Mouse (Mus musculus) heart, postnatal 36 days (tissue): ENCODE measurements at regions not wholly inside any gene's neighbourhood (a gene's known extent, or its start where the extent isn't known, plus 50 kb on each side); places are given as distances from the start of the nearest gene placed in this dataset.

Experiments used
- DNase-seq, 2 experiments: peaks; one replicate each; pipeline ENCODE4 v3.0.0; 2021 to 2022
- intact Hi-C: fragments of 180-260 bp; cut with DNase I; formaldehyde crosslinking; loops from one replicate; pipeline ENCODE4 v1.15.1; 2025

DNA sequence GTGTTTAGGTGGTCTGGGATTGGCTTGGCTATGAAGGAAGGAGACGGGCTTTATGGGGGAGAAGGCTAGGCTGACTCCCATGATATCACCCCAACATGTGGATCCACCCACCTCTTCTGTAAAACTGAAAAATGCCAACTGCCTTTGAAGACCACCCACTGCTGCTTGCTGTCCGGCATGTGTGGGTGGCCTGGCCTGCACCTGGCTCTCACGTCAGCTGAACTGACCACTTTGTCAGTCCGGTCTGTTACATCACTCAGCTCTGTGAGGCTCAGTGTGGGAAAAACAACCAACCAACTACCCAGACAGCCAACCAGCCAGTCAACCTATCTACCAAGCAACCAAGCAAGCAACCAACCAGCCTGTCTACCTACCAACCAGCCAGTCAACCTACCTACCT lies 305.5 kb downstream of the Tbc1d1 start:
- intact Hi-C loops, result no loop called here
- no peak for DNase-seq

DNA sequence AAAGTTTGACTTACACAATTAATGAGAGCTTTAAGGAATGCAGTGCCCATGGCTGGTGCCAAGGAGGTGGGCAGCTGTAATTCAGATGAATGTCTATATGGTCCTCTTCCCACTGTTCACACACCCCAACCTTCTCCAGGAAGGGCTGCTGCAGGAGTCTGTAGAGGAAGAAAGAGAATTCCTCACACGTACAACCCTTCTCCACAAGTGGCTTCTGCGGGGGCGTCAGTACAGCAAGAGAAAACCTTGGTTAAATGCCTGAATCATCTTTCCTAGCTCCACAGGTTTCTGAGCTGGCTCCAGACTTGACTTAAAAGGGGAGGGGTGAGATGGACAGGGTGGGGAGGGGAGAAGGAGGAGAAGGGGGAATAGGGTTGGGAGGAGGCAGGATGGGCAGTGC lies 306.3 kb downstream of the Tbc1d1 start:
- no peak for DNase-seq
- intact Hi-C loops, result no loop called here

DNA sequence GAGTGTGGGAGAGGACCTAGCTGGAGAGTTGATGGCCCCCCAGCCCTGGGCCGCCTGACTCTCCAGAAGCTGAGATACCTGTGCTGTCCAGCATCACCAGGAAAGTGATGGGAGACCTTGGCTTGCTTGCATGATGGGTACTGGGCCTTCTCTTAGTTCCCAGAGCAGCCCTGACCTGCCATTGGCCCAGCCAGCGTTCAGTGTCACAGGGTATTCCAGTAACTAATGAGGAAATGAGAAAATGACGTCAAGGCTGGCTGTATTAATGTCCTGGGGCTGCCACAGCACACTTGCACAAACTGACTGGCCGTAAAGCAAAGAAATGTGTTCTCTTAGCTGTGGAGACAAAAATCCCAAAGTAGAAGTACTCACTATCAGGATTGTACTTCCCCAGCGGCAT lies 307.5 kb downstream of the Tbc1d1 start:
- intact Hi-C loops, result no loop called here
- DNase-seq, result no peak

DNA sequence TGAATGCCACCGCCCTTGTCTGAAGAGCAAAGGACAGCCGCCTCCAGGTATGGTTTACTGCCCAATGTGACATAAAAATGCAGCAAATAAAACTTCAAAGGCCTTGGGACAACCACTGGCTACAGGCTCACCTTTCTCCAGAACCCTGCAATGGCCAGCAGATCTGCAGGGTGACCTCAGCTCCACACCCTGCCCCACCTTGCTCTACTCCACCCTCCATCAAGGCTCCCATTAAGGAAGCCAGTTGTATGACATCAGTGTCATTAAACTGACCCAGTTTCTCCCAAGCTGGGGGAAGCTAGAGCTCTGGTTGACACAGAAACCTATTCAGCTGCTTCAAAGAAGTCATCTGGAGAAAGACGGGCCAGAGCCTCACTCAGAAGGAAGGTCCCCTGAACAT lies 310.2 kb downstream of the Tbc1d1 start:
- DNase-seq, result no peak
- intact Hi-C loops, result no loop called here

DNA sequence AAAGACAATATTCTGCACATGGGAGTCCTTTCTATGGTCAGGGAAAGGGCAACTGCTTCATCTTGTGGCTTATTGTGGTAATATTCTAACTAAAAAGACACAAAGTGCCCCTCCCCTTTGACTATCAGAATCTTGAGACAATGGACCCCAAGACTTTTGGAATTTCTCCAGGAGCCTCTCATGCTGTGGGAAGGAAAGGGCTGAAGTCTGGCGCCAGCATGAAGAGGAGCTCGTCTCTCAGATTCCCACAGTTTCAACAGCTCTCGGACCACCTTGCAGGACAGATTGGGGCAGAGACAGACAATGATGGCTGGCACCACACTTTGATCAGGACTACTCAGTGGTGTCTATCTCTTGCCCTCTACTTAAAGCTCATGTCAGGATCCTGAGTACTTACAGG lies 311.8 kb downstream of the Tbc1d1 start:
- intact Hi-C loops, result no loop called here
- DNase-seq, result no peak

DNA sequence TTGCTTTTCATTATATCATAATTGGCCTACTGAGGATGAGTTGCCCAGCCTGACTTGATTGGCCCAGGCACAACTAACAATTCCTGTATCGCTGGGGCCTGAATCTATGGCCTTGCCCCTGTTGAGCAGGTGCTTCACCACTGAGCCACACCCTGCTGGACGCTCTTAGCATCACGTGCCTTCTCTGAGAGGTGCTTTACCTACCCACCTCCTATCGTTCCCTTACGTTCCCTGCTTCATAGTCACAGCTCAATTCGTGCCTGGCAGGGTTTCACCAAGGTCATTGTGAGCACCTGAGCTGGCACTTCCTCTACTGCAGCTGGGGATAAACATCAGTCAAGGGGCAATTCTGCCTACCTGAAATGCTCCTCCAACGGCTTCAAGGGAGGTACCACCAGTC lies 312.2 kb downstream of the Tbc1d1 start:
- intact Hi-C loops, result no loop called here
- DNase-seq, result no peak

DNA sequence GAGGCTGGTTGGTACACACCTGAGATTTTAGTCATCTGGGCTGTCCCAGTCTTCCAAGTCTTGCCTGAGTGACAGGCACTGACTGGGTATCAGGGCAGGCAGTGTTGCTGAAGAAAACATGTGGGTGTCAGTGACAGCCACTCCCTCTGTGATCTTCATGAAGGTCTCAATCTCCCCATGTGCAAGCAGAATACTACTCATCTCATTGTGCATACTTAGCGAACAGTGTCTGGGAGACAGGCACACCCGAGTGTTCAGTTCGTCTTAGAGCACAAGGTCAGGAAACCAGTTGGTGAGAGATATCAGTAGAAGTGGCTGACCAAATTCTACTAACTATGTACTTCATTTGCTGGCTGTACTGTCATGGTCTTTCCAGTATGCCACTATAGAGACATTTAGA lies 315.9 kb downstream of the Tbc1d1 start:
- DNase-seq, result no peak
- intact Hi-C loops, result no loop called here

DNA sequence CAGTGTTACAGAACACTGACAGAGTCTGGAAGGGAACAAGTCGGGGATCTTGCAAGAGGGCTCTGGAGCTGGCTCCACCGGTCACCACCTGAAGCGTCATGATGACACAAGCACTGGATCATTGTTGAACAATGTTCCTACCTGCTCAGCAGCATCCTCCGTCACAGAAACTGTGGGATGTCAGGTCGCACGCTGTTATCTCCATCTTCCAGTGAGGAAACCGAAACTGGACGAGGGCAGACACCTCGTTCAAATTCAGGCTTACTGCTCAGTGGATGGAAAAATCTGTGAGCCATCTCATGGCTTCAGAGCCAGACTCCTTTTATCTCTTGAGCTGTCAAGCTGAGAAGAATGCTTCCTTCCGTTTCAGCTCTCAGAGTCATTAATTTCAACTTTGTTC lies 316.3 kb downstream of the Tbc1d1 start:
- intact Hi-C loops, result no loop called here
- DNase-seq, result no peak

DNA sequence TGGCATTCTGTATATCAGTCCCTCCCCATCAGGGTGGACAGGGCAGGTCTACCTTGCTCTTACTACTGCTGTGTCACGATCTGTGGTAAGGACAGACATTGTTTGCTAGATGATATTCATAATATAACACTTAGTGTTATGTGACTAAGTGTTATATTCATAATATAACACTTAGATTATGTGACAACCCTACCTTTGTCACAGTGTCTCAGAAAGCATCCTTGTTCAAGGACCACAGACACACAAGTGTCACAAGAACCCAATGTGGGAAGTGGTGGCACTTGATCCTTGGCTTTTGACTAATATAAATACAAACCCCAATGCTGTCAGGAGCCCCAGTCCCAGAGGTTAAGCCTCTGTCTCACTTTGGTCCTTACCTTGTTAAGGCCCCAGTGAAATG lies 318.8 kb downstream of the Tbc1d1 start:
- intact Hi-C loops, result no loop called here
- DNase-seq, result no peak

DNA sequence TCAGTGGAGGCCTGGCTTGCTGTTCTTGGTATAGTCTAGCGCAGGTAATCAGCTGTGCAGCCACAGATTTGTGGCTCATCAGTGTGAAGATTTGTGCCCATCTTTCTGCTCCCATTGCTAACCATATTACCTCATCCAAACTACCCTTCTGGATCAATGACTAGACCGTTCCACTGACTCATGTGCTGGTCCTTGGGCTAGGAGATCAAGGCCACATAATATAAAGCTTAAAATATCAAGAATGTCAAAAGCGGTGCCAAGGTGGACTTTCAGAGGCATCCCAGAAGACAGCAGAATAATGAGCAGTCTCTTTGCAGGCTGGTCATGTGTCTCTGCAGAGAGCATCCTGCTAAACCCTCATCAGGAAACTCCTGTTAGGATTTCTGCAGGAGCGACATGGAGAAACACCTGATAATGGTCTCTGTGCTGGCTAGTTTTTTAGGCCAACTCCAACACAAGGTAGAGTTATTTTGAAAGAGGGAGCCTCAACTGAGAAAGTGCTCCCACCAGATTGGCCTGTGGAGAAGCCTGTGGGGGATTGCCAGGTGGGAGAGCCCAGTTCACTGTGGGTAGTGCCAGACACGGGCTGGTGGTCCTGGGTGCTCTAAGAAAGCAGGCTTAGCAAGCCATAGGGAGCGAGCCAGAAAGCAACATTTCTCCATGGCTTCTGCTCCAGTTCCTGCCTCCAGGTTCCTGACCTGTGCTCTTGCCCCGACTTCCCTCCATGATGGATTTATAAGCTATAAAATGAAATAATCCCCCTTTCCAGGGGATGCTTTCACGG lies 319.8 kb downstream of the Tbc1d1 start:
- no peak for DNase-seq
- intact Hi-C loops, result no loop called here

DNA sequence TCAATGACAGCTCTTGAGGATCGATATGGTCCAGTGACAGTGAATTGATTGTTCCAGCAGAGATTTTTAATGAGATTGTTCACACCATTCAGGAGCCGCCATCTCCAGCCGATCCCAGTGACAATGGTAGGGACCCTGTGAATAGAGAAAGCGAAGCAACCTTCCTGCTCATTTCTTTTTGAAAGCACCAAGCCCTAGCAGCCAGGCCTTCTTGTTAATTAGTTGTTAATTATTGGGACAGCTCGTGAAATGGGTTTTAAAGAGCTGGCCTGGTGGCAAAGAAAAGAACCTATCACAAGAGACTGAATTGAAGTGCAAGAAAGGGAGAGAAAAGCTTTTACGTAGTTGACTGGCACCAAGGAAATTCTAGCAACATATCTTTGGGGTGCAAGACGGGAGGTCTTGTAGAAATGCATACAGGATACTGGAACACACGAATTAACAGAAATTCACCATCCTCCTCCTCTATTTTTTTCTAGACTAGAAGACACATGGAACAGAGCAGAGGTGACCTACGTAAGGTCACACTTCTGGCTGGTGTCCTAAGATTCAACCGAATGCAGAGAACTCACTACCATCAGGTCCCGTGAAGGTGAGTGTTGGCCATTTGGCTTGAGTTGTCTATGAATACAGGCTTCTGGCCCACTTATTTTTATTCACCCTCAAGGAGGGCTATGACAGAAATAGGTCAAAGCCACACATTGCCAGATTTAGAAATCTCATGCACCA lies 320.7 kb downstream of the Tbc1d1 start:
- no peak for DNase-seq
- intact Hi-C loops, result no loop called here

DNA sequence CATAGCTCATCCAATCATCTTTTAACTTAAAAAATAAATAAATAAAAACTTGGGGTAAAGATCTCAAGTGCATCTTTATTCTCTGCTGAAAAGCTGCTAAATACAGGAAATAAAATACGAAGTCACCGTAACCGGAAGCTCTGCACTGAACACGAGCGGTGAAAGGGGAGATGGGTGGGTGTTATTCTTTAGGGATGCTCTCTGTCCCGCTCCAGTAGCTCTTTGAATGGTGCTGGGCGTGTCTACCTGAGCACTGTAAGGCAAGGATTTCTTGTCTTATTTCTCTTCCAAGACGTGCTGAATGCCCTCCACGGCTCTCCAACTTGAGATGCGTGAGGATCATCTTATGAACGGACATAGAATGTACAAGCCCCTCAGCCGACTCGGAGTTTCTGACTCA lies 322.0 kb downstream of the Tbc1d1 start:
- DNase-seq, result no peak
- intact Hi-C loops, result no loop called here

DNA sequence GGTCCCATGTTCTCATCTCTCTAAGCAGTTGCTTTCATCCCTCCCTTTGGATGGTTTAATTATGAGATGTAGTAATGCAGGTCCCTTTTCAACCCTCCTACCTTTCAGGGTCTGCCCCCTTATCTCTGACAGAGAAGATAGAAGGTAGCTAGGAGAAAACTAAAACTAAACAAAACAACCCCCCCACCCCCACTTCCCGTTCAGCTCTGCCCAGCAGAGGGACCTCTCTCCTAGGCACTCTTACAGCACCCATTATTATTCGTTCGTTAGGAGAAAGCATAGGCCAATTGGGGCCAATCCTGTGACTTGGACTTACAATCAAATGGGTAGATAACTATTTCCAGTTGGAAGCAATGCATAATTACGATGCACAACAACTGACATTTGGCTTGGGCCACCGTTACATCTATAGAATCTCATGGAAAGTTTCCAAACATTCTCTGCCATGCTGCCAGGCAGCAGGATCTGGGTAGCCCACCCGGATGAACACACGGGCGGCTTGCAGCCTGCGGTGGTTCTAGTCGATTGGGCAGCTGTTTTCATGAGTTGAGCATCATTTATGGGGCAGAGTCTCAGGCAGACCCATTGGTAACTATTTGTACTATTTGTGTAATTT lies 322.6 kb downstream of the Tbc1d1 start:
- intact Hi-C loops, result no loop called here
- no peak for DNase-seq

DNA sequence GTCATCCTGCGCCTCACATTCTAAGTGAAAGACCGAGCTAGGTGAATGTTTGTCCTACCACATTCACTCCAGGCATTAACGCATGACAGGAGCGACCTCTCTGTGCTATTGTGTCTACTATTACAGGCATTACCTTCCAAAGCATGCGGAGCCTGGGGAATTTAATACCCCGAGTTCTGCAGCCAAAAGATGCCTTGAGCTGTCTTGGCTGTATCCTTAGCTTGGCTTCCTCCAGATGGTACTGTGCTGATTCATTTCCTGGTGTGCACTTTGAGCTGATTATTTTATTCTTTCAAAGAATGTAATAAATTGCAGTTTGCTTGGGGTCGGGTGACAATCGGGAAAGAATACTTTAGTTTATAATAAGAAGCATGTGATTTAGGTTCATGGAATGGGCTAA lies 323.2 kb downstream of the Tbc1d1 start:
- intact Hi-C loops, result no loop called here
- no peak for DNase-seq

DNA sequence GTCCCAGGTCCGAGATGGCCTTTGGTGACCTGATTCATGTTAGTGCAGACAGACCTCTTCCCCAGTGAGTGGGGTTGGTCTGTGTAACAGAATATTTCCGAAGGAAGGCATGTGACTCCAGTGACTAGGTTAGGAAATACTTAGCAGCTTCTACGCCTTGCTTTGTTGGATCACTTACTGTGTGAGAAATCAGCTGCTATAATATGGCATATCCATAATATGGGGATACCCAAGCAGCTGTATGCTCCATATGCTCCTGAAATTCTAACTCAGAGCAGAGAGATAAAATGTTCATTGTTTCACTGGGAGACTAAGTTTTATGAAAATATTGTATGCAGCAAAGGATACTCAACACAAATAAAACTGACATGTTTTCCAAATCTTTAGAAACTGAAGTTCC lies 318.1 kb upstream of the Klf3 start:
- no peak for DNase-seq
- intact Hi-C loops, result no loop called here

DNA sequence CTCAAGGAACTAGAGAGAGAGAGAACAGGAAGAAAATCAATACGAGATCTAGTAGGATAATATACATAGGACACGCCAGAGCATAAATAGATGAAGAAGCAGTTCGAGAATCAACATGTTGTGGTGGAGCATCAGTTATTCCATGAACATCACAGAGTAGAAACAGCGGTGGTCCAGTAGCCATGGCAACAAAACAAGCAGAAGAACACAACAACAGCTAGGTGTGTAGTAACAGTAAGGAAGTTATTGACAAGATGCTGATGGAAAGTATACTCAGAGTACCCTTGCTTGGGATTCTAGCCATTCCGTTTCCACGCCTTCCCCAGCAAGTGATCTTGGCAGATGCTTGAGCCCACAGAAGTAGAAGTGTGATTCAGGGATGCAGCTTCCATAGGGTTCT lies 317.3 kb upstream of the Klf3 start:
- DNase-seq, result no peak
- intact Hi-C loops, result no loop called here

DNA sequence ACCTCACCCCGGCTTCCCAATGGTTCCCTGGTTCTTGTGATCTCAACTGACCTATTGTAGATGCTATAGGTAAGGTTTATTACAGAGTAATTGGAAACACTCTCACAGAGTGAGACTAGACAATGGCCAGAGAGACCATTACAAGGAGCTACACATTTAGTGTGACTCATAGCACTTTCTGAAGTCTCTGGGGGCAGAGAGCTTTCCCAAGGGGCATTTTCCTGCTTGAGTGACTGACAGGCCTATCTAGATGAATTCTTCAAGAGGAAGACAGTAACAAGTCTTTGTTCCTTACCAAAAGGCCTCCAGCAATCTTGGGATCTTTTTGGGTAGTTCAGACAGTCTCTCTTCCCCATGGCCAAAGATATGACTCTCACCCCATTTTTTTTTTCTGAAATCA lies 316.4 kb upstream of the Klf3 start:
- intact Hi-C loops, result no loop called here

DNA sequence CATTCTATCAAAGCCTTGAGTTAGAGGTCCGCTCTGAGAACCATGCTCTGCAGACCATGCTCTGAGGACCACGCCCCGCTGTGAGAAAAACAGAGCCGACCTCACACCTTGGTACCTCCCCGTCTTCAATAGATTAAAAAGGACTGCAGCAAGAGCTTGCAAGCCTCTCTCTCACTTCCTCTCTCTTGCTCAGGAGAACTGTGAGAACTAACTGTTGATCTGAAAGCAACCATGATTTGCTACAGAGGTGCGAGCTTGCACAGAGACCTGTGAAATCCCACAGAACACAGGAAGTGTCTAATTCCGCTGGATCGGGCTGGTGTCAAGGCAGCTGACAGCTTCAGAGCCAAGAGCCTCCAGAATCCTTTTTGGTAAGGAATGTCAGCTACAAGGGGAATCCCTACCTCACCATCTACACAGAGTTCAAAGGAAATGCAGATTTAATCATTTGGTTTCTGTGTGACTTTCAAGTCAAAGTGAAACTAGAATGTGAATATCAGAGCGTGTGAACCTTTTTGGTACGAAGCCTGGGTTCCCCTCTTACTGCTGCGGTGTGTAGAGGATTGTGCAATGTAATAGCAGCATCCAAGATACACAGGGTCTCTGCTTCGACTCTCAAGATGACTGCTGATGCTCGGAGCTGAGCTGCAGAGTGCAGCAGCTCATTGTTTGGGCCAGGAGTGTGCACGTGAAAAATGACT lies 315.3 kb upstream of the Klf3 start:
- DNase-seq, result peak in 1 of 2 experiments; percentile 28
- intact Hi-C loops, result no loop called here

More for the DNA sequence above, 316.4 kb upstream of the Klf3 start:
- no peak for DNase-seq

DNA sequence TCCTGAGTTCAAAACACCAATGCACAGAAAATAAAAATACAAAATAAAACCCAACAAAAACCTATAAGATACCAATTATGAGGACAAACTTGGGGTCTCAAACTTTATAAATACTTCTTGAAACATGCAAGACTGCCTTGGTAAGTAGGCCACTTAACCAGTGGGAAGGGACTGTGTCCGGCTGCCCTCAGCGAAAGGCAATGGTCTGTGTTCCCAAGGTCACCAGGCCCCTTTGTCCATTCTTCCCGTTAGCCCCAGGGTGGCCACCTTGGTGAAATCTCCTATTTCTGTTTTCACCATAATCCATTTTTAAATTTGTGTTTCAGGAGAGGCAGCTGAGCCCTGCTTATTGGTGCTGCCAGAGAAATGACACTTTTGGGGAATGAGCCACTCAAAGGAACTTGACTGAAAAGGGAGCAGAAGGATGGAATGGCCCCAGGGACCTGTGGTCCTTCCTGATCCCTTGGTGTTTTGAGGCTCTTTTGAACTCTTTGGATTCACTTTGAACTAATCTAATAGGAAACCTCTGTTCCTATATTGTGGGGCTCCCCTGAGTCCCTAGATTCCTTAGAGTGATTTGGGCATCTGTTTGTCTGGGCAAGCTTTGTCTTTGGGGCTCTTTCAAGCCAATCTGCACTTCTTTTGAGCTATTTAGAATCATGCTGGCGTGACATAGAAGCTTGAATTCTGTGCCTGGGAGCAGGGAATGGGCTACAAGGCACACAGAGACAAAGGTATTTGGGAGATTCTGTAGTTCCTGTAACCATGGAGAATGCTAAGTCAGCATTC lies 313.3 kb upstream of the Klf3 start:
- intact Hi-C loops, result no loop called here

DNA sequence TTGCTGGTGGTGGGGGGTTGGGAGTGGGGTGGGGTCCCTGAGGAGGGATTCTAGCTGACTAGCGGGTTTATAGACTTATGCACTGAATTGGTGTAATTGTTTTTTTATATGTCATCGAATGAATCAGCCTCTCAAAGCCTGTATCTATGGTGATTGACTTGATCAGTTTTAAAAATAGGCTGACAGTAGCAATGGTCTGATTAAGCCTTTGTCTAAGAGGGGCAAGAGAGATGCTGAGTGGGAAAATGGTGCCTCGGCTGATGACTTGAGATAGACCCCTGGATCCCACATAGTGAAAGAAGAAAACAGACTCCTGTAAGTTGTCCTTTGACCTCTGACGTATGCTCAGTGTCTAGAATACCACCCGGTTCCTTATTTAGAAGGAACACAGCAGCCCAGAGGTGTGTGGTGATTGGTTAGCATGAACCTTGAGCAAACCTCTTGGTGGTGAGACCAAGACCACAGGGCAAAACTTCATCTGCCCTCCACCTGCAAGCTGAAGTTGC lies 312.7 kb upstream of the Klf3 start:
- intact Hi-C loops, result no loop called here
- DNase-seq, result no peak

More for the DNA sequence above, 313.3 kb upstream of the Klf3 start:
- DNase-seq, result no peak
